Mouse (Mus musculus): ENCODE data around the gene Rhno1. TPM values are rescaled to one million over a fixed set of nuclear protein-coding genes. Genes with fewer than 3 reads are reported as not detected.
"Not testable (repeated sequence)": the region's sequence is repeated elsewhere in the genome, so short reads cannot be mapped to it uniquely, and the experiment has no call there.

Gene Rhno1
- polyA plus RNA-seq, 1 experiment from 2014 or later, result 124 TPM

DNA sequence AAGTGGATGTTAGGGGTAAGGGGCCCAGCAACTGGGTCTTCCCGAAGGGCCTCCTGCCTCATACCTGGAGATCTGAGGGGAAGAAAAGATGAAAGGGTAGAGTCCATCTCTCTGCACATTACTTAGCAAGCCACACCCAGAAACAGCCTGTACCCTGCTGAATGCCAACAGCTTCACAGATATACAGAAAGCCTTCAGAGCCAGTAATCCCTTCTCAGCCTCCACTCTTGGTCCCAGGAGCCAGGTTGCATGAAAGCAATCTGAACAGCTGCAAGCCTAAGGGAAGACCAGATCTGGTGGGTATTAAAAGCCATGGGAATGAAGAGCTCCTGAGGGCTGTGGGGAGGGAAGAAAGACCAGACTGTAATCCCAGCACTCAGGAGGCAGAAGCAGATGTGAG, 26.5 kb upstream of the Rhno1 start:
- no peaks in the 10 kb centered on the region for H3K36me3 ChIP-seq (ENCODE audit: control insufficient read depth, insufficient read depth)
- H3K4me3 ChIP-seq (replicated peaks; ENCODE audit: low read length), result no peak overlapping the region
- ATAC-seq, result no peak
- no peak overlapping the region for H3K9ac ChIP-seq (replicated peaks; ENCODE audit: low read depth, low read length)
- WGBS, result 84% methylated on average over 1 of the region's 1 CpGs
- no peaks in the 10 kb centered on the region for H3K9me3 ChIP-seq (ENCODE audit: control insufficient read depth, low read length)
- H3K4me2 ChIP-seq (ENCODE audit: low read length), result no peak overlapping the region
- H3K4me1 ChIP-seq (replicated peaks; ENCODE audit: control insufficient read depth, insufficient read depth, low read length), result no peaks in the 10 kb centered on the region
- H3K27ac ChIP-seq (ENCODE audit: low read length), result no peak overlapping the region
- H3K27me3 ChIP-seq (replicated peaks; ENCODE audit: control insufficient read depth, insufficient read depth, low read length), result no peaks in the 10 kb centered on the region

GRCm38 (mm10) chr6:128385026-128385425, 22.3 kb upstream of the Rhno1 start:
- no peak overlapping the region for H3K4me2 ChIP-seq (ENCODE audit: low read length)
- H3K4me1 ChIP-seq (replicated peaks; ENCODE audit: control insufficient read depth, insufficient read depth, low read length), result no peaks in the 10 kb centered on the region
- H3K4me3 ChIP-seq (replicated peaks; ENCODE audit: low read length), result no peak overlapping the region
- H3K27me3 ChIP-seq (replicated peaks; ENCODE audit: control insufficient read depth, insufficient read depth, low read length), result no peaks in the 10 kb centered on the region
- no peak overlapping the region for H3K27ac ChIP-seq (ENCODE audit: low read length)
- no peaks in the 10 kb centered on the region for H3K36me3 ChIP-seq (ENCODE audit: control insufficient read depth, insufficient read depth)
- 84% methylated on average over 1 of the region's 1 CpGs for WGBS
- no peak overlapping the region for H3K9ac ChIP-seq (replicated peaks; ENCODE audit: low read depth, low read length)
- no peaks in the 10 kb centered on the region for H3K9me3 ChIP-seq (ENCODE audit: control insufficient read depth, low read length)
- ATAC-seq, result no peak

DNA sequence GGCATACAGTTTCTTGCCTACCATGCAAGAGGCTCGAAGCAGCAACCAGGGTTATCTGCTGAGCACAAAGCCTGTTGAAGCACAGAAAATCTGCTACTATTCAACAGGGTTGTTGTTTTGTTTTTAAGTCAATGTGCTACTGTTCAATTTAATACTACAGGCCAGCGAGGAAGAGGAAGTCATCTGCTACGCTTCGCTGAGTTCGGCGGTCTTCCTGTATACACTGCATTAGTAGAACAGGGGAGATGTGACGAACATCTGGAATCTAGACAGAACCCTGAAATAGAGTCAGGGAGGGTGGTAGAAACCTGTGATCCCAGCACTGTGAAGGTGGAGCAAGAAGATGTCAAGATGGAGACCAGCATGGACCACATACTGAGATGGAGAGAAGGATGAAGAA, 21.0 kb upstream of the Rhno1 start:
- H3K4me1 ChIP-seq (replicated peaks; ENCODE audit: control insufficient read depth, insufficient read depth, low read length), result no peaks in the 10 kb centered on the region
- no peak for ATAC-seq
- whole genome bisulfite sequencing, result 79% methylated on average over 7 of the region's 7 CpGs

GRCm38 (mm10) chr6:128381254-128381653, 18.5 kb upstream of the Rhno1 start:
- no peak overlapping the region for H3K4me3 ChIP-seq (replicated peaks; ENCODE audit: low read length)
- WGBS, result 77% methylated on average over 3 of the region's 3 CpGs
- no peaks in the 10 kb centered on the region for H3K9me3 ChIP-seq (ENCODE audit: control insufficient read depth, low read length)
- H3K27me3 ChIP-seq (replicated peaks; ENCODE audit: control insufficient read depth, insufficient read depth, low read length), result no peaks in the 10 kb centered on the region
- no peak overlapping the region for H3K27ac ChIP-seq (ENCODE audit: low read length)
- no peaks in the 10 kb centered on the region for H3K4me1 ChIP-seq (replicated peaks; ENCODE audit: control insufficient read depth, insufficient read depth, low read length)
- H3K36me3 ChIP-seq (ENCODE audit: control insufficient read depth, insufficient read depth), result no peaks in the 10 kb centered on the region
- no peak for ATAC-seq
- no peak overlapping the region for H3K4me2 ChIP-seq (ENCODE audit: low read length)
- no peak overlapping the region for H3K9ac ChIP-seq (replicated peaks; ENCODE audit: low read depth, low read length)

More for the DNA sequence above, 21.0 kb upstream of the Rhno1 start:
- no peak overlapping the region for H3K27ac ChIP-seq (ENCODE audit: low read length)
- no peak overlapping the region for H3K4me3 ChIP-seq (replicated peaks; ENCODE audit: low read length)
- no peaks in the 10 kb centered on the region for H3K27me3 ChIP-seq (replicated peaks; ENCODE audit: control insufficient read depth, insufficient read depth, low read length)
- H3K36me3 ChIP-seq (ENCODE audit: control insufficient read depth, insufficient read depth), result no peaks in the 10 kb centered on the region
- H3K4me2 ChIP-seq (ENCODE audit: low read length), result no peak overlapping the region
- no peaks in the 10 kb centered on the region for H3K9me3 ChIP-seq (ENCODE audit: control insufficient read depth, low read length)
- no peak overlapping the region for H3K9ac ChIP-seq (replicated peaks; ENCODE audit: low read depth, low read length)

DNA sequence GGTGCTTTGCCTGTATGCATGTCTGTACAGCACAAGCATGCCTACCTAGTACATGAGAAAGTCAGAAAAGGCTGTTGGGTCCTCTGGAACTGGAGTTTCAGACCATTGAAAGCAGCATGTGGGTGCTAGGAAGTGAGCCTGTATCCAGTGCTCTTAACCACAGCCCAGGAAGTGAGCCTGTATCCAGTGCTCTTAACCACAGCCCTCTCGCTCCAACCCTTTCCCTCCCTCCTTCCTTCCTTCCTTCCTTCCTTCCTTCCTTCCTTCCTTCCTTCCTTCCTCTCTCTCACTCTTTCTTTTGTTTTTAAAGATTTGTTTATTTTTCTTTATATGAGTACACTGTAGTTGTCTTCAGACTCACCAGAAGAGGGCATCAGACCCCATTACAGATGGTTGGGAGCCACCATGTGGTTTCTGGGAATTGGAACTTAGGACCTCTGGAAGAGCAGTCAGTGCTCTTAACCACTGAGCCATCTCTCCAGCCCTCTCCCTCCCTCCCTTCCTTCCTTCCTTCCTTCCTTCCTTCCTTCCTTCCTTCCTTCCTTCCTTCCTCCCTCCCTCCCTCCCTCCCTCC, 18.0 kb upstream of the Rhno1 start:
- 71% methylated on average over 1 of the region's 1 CpGs for WGBS
- not testable (repeated sequence) for H3K4me3 ChIP-seq (replicated peaks; ENCODE audit: low read length); H3K4me1 ChIP-seq (replicated peaks; ENCODE audit: control insufficient read depth, insufficient read depth, low read length); H3K4me2 ChIP-seq (ENCODE audit: low read length); ATAC-seq; H3K9me3 ChIP-seq (ENCODE audit: control insufficient read depth, low read length); H3K36me3 ChIP-seq (ENCODE audit: control insufficient read depth, insufficient read depth); H3K27me3 ChIP-seq (replicated peaks; ENCODE audit: control insufficient read depth, insufficient read depth, low read length); H3K9ac ChIP-seq (replicated peaks; ENCODE audit: low read depth, low read length); H3K27ac ChIP-seq (ENCODE audit: low read length)

DNA sequence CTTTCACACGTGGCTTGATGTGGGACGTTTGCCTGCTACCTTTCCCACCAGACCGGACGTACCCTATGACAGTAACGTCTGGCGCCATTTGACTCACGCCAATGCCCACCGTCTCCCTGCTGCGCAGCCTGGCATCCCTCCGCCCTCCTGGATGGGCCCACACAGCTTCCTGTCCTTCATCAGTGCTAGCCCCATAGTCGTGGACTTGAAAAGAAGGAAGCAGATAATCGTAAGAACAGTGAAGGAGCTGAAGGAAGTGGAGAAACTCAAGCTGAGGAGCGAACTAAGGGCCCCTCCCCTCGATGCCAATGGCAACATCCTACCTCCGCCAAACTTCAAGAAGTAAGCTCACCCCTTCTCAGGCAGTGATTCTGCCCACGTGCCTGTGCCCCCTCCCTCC, 16.9 kb upstream of the Rhno1 start:
- no peaks in the 10 kb centered on the region for H3K27me3 ChIP-seq (replicated peaks; ENCODE audit: control insufficient read depth, insufficient read depth, low read length)
- H3K4me2 ChIP-seq (ENCODE audit: low read length), result no peak overlapping the region
- no peaks in the 10 kb centered on the region for H3K36me3 ChIP-seq (ENCODE audit: control insufficient read depth, insufficient read depth)
- H3K4me1 ChIP-seq (replicated peaks; ENCODE audit: control insufficient read depth, insufficient read depth, low read length), result peaks cover 6% of the 10 kb centered on the region; the same call in 1 of the 2 replicates
- H3K4me3 ChIP-seq (replicated peaks; ENCODE audit: low read length), result no peak overlapping the region
- H3K9ac ChIP-seq (replicated peaks; ENCODE audit: low read depth, low read length), result no peak overlapping the region
- no peak overlapping the region for H3K27ac ChIP-seq (ENCODE audit: low read length)
- 88% methylated on average over 16 of the region's 16 CpGs for WGBS
- H3K9me3 ChIP-seq (ENCODE audit: control insufficient read depth, low read length), result no peaks in the 10 kb centered on the region
- ATAC-seq, result no peak

DNA sequence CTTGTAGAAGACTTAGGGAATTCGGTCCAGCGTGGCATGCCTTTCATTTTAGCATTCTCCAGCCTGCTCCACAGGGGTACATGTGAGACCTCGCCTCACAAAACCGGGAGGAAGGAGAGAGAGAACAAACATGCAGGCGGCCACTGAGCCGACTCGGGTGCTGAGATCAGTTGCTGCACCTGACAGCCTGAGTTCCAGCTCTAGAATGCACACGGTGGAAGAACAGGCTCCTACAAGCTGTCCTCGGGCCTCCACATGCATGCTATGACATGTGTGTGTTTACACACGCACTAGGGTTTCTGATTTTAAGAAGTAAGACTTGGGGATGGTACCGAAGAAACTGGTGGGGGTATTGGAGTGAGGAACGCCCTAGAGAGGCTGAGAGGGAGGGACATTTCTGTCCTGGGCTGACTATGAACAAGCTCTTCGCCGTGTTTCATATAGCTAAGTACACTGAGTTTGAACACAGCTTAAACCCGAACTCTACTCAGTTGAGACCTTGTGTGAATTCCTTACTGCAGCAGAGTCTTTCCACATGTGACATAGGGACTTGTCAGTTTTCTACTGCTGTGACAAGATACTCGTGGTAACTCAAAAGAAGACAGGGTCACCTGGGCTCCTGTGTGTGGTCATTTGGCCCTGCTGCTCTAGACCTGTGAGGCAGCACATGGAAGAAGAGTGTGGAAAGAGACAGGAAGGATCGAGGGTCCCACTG, 13.8 kb upstream of the Rhno1 start:
- H3K4me3 ChIP-seq (replicated peaks; ENCODE audit: low read length), result no peak overlapping the region
- ATAC-seq, result no peak
- WGBS, result 95% methylated on average over 17 of the region's 17 CpGs
- H3K9me3 ChIP-seq (ENCODE audit: control insufficient read depth, low read length), result no peaks in the 10 kb centered on the region
- H3K27ac ChIP-seq (ENCODE audit: low read length), result no peak overlapping the region
- no peak overlapping the region for H3K9ac ChIP-seq (replicated peaks; ENCODE audit: low read depth, low read length)
- H3K27me3 ChIP-seq (replicated peaks; ENCODE audit: control insufficient read depth, insufficient read depth, low read length), result no peaks in the 10 kb centered on the region
- H3K36me3 ChIP-seq (ENCODE audit: control insufficient read depth, insufficient read depth), result no peaks in the 10 kb centered on the region
- H3K4me2 ChIP-seq (ENCODE audit: low read length), result no peak overlapping the region
- peaks cover 6% of the 10 kb centered on the region; the same call in 1 of the 2 replicates for H3K4me1 ChIP-seq (replicated peaks; ENCODE audit: control insufficient read depth, insufficient read depth, low read length)

DNA sequence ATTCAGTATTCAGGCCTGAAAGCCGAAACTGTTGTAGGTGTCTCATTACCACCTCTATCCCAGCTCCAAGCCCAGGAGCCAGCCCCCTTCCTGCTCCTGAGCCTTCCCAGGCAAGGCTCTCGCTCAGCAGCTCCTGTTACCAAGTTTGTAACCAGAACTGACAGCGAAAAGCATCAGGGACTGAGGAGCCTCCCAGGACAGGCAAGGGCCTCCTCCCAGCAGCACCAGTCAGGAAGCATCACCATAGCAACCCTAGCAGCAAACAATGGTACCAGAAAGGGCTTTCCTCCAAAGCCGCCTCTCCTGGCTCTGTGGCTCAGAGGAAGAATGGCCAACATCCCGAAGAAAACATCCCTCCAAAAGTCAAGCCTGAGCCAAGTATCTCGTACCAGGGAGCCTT, 12.5 kb upstream of the Rhno1 start, which contains the start of the genes Tex52 and Gm44596:
Gene Tex52 (plus strand): TSS at position 265 of the 400 bp plus-strand sequence.
Gene Gm44596 (plus strand): TSS at position 312 of the 400 bp plus-strand sequence.
- H3K4me1 ChIP-seq (replicated peaks; ENCODE audit: control insufficient read depth, insufficient read depth, low read length), result peaks cover 6% of the 10 kb centered on the region; the same call in 1 of the 2 replicates
- 5% methylated on average over 6 of the region's 6 CpGs for whole genome bisulfite sequencing
- H3K9me3 ChIP-seq (ENCODE audit: control insufficient read depth, low read length), result no peaks in the 10 kb centered on the region
- H3K4me3 ChIP-seq (replicated peaks; ENCODE audit: low read length), result no peak within 1 kb of the TSS
- H3K36me3 ChIP-seq (ENCODE audit: control insufficient read depth, insufficient read depth), result no peaks in the 10 kb centered on the region
- no peak within 1 kb of the TSS for H3K4me2 ChIP-seq (ENCODE audit: low read length)
- ATAC-seq, result peak; percentile 86
- H3K27me3 ChIP-seq (replicated peaks; ENCODE audit: control insufficient read depth, insufficient read depth, low read length), result no peaks in the 10 kb centered on the region
- H3K27ac ChIP-seq (ENCODE audit: low read length), result no peak within 1 kb of the TSS
- no peak within 1 kb of the TSS for H3K9ac ChIP-seq (replicated peaks; ENCODE audit: low read depth, low read length)

GRCm38 (mm10) chr6:128370040-128370439, 7.3 kb upstream of the Rhno1 start:
- Histone ChIP-seq H3K36me3 (ENCODE audit: control insufficient read depth, insufficient read depth) (no peaks in the 10 kb centered on the region), H3K9ac (replicated peaks; ENCODE audit: low read depth, low read length) (no peak overlapping the region), H3K4me3 (replicated peaks; ENCODE audit: low read length) (no peak overlapping the region), H3K27ac (ENCODE audit: low read length) (no peak overlapping the region), H3K4me1 (replicated peaks; ENCODE audit: control insufficient read depth, insufficient read depth, low read length) (peaks cover 4% of the 10 kb centered on the region; the same call in 1 of the 2 replicates), H3K27me3 (replicated peaks; ENCODE audit: control insufficient read depth, insufficient read depth, low read length) (no peaks in the 10 kb centered on the region), H3K9me3 (ENCODE audit: control insufficient read depth, low read length) (no peaks in the 10 kb centered on the region), H3K4me2 (ENCODE audit: low read length) (no peak overlapping the region)
- no peak for ATAC-seq
- WGBS, result 93% methylated on average over 5 of the region's 5 CpGs
